Comparison of ENCODE assay signal across 8 mouse cellular contexts in genomic region chr1:59670641-59671168, GRCm38 (mm10). TPM values are rescaled to one million over a fixed set of nuclear protein-coding genes. Genes with fewer than 3 reads are reported as not detected.
DNase-seq lines count a peak whose midpoint lies in the region; ATAC-seq and TF ChIP-seq lines count a peak whose summit lies in the region.

Sumo1 (minus strand) TSS chr1:59670834.

- intact Hi-C loops in gastrocnemius, adult 2 months (cut with DNase I), result no loop called here
- intact Hi-C loops in left cerebral cortex, adult 2 months (cut with DNase I), result loop anchor here (2.0 kb wide), 1 partner anchor 14 kb away; the partner anchor contains the start of gene Nop58

- WGBS in hindbrain, postnatal 0 days, result 1% methylated on average over 36 of the region's 36 CpGs

- H3K4me2 ChIP-seq in hindbrain, postnatal 0 days (ENCODE audit: low read depth, low read length), result peak within 1 kb of the TSS; percentile 85

- no peak for TF ChIP-seq CTCF in gastrocnemius, adult 2 months (IDR thresholded peaks at IDR 0.05)
- TF ChIP-seq CTCF in hindbrain, postnatal 0 days (IDR thresholded peaks at IDR 0.05; ENCODE audit: low read depth), result no peak
- TF ChIP-seq CTCF in left cerebral cortex, adult 2 months (IDR thresholded peaks at IDR 0.05), result no peak

- H3K9me3 ChIP-seq in hindbrain, postnatal 0 days (ENCODE audit: low read length), result no peaks in the 10 kb centered on the region

- H3K27me3 ChIP-seq in hindbrain, postnatal 0 days (ENCODE audit: insufficient read depth, low read length), result no peaks in the 10 kb centered on the region

- peak within 1 kb of the TSS; percentile 88 for H3K4me3 ChIP-seq in gastrocnemius, adult 2 months
- peak within 1 kb of the TSS; percentile 94 for H3K4me3 ChIP-seq in hindbrain, postnatal 0 days (ENCODE audit: low read length)
- peak within 1 kb of the TSS; percentile 89 for H3K4me3 ChIP-seq in left cerebral cortex, adult 2 months

- ATAC-seq in common myeloid progenitor, adult 5-6 weeks (replicated peaks; ENCODE audit: low read depth, poor library complexity, severe bottlenecking), result peak; percentile 95
- ATAC-seq in hindbrain, postnatal 0 days, result peak; percentile 97
- ATAC-seq in megakaryocyte, adult 5-6 weeks (ENCODE audit: poor library complexity, severe bottlenecking), result peak; percentile 95

- peak; percentile 96 for DNase-seq in ZHBTc4 (ENCODE audit: low read depth, low spot score)
- DNase-seq in gastrocnemius, adult 2 months, result peak; percentile 92
- DNase-seq in hindbrain, postnatal 0 days (ENCODE audit: low spot score), result peak; percentile 96
- DNase-seq in left cerebral cortex, adult 2 months (ENCODE audit: extremely low spot score in 1 of 2, low spot score in 2 of 2), result peak; percentile 86 to 88
- peak; percentile 89 to 94 for DNase-seq in right cerebral cortex, adult 2 months (ENCODE audit: low spot score in 2 of 2)
- DNase-seq in urinary bladder, postnatal 14 days (ENCODE audit: low spot score), result peak; percentile 89

- peak within 1 kb of the TSS; percentile 97 for H3K27ac ChIP-seq in gastrocnemius, adult 2 months
- peak within 1 kb of the TSS; percentile 96 for H3K27ac ChIP-seq in hindbrain, postnatal 0 days
- H3K27ac ChIP-seq in left cerebral cortex, adult 2 months, result peak within 1 kb of the TSS; percentile 95

- peaks cover 5% of the 10 kb centered on the region; the same call in 1 of the 2 replicates for H3K4me1 ChIP-seq in hindbrain, postnatal 0 days (ENCODE audit: insufficient read depth, low read length)

- H3K36me3 ChIP-seq in hindbrain, postnatal 0 days (ENCODE audit: insufficient read depth, low read length), result no peaks in the 10 kb centered on the region

- H3K9ac ChIP-seq in hindbrain, postnatal 0 days (replicated peaks; ENCODE audit: low read length), result peak within 1 kb of the TSS; percentile 95

RNA-seq across cellular contexts. Expression of gene Sumo1, which starts in this region (rescaled TPM):
- total RNA-seq in common myeloid progenitor, adult 5-6 weeks (2017), result 170 and 176 TPM in 2 replicates
- 10 to 100 TPM; 50.3 to 69.0 TPM for total RNA-seq in gastrocnemius, adult 2 months (2021)
- total RNA-seq in hindbrain, postnatal 0 days (2014; rRNA removed), result 70.2 and 72.7 TPM in 2 replicates
- polyA plus RNA-seq in hindbrain, postnatal 0 days (2015; fragmentation: Nextera tagmentation; extraction: Ambion mirVana), result 311 and 326 TPM in 2 replicates
- total RNA-seq in left cerebral cortex, adult 2 months (2021), result 100 to 1,000 TPM; 124 to 128 TPM
- 209 and 219 TPM in 2 replicates for total RNA-seq in megakaryocyte, adult 5-6 weeks (2015)
- 145 TPM in 2 replicates for total RNA-seq in megakaryocyte, adult 5-6 weeks (2017)

Comparison
In these comparisons a context has a peak if more than half of its experiments do, and no peak if none do; other contexts are left out.
1. Peak in every context shown above with its lines: DNase-seq, ATAC-seq, H3K4me3 ChIP-seq and H3K27ac ChIP-seq.